Mouse (Mus musculus): ENCODE measurements around the gene Adgrl3. TPM values are rescaled to one million over a fixed set of nuclear protein-coding genes. Genes with fewer than 3 reads are reported as not detected.

Gene Adgrl3
- polyA plus RNA-seq, 1 experiment from 2014 or later, result 20.4 TPM

DNA sequence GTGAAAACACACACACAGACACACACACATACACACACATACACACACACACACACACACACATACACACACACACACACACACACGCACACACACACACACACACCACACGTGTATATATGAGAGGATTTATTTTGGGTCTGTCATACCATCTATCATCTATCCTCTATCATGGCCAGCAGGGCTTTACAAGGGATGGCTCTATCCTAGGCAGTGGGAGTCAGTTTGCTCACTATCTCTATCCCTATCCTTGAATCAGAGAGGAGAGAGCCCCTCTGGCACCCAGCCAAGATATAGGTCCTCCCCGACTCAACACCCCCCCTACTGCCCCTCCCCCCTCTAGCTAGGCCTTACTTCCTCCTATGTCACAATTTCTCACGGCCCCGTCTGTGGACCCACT is 625.6 kb downstream of the Adgrl3 start:
- Histone ChIP-seq H3K27ac (no peak overlapping the region), H3K4me2 (no peak overlapping the region), H3K9ac (no peak overlapping the region), H3K4me1 (no peaks in the 10 kb centered on the region), H3K9me3 (replicated peaks) (no peaks in the 10 kb centered on the region), H3K36me3 (no peaks in the 10 kb centered on the region), H3K27me3 (no peaks in the 10 kb centered on the region), H3K4me3 (replicated peaks) (no peak overlapping the region)
- ATAC-seq (replicated peaks; ENCODE audit: low FRiP score), result no peak
- WGBS, result 77% methylated on average over 5 of the region's 5 CpGs

GRCm38 (mm10) chr5:81653941-81654340 is 634.0 kb downstream of the Adgrl3 start:
- ATAC-seq (replicated peaks; ENCODE audit: low FRiP score), result no peak
- no peak overlapping the region for H3K27ac ChIP-seq
- WGBS, result 60% methylated on average over 2 of the region's 2 CpGs
- H3K4me1 ChIP-seq, result no peaks in the 10 kb centered on the region
- no peak overlapping the region for H3K4me3 ChIP-seq (replicated peaks)
- H3K9ac ChIP-seq, result no peak overlapping the region
- no peaks in the 10 kb centered on the region for H3K36me3 ChIP-seq
- H3K4me2 ChIP-seq, result no peak overlapping the region
- no peaks in the 10 kb centered on the region for H3K27me3 ChIP-seq
- H3K9me3 ChIP-seq (replicated peaks), result no peaks in the 10 kb centered on the region

GRCm38 (mm10) chr5:81661611-81662390 is 641.9 kb downstream of the Adgrl3 start:
- H3K27ac ChIP-seq, result no peak overlapping the region
- no peaks in the 10 kb centered on the region for H3K27me3 ChIP-seq
- ATAC-seq (replicated peaks; ENCODE audit: low FRiP score), result no peak
- no peaks in the 10 kb centered on the region for H3K4me1 ChIP-seq
- H3K36me3 ChIP-seq, result no peaks in the 10 kb centered on the region
- peaks cover 3% of the 10 kb centered on the region; the same call in 1 of the 2 replicates for H3K9me3 ChIP-seq (replicated peaks)
- WGBS, result 51% methylated on average over 6 of the region's 6 CpGs
- H3K4me3 ChIP-seq (replicated peaks), result no peak overlapping the region
- H3K4me2 ChIP-seq, result no peak overlapping the region
- H3K9ac ChIP-seq, result no peak overlapping the region

- Histone ChIP-seq H3K27ac (no peak overlapping the region), H3K27me3 (no peaks in the 10 kb centered on the region), H3K36me3 (no peaks in the 10 kb centered on the region), H3K4me2 (no peak overlapping the region), H3K9ac (no peak overlapping the region), H3K9me3 (replicated peaks) (peaks cover 4% of the 10 kb centered on the region; the same call in 1 of the 2 replicates), H3K4me3 (replicated peaks) (no peak overlapping the region), H3K4me1 (no peaks in the 10 kb centered on the region)
- ATAC-seq (replicated peaks; ENCODE audit: low FRiP score), result no peak
- WGBS, result 44% methylated on average over 4 of the region's 4 CpGs
These were observed 651.1 kb downstream of the Adgrl3 start for GRCm38 (mm10) chr5:81671025-81671424.

- H3K27me3 ChIP-seq, result no peaks in the 10 kb centered on the region
- H3K36me3 ChIP-seq, result no peaks in the 10 kb centered on the region
- H3K4me3 ChIP-seq (replicated peaks), result no peak overlapping the region
- no peak overlapping the region for H3K4me2 ChIP-seq
- no peaks in the 10 kb centered on the region for H3K4me1 ChIP-seq
- H3K27ac ChIP-seq, result no peak overlapping the region
- no peak overlapping the region for H3K9ac ChIP-seq
- 76% methylated on average over 4 of the region's 4 CpGs for WGBS
- ATAC-seq (replicated peaks; ENCODE audit: low FRiP score), result no peak
- no peaks in the 10 kb centered on the region for H3K9me3 ChIP-seq (replicated peaks)
These were observed 654.5 kb downstream of the Adgrl3 start for GRCm38 (mm10) chr5:81674275-81674974.

DNA sequence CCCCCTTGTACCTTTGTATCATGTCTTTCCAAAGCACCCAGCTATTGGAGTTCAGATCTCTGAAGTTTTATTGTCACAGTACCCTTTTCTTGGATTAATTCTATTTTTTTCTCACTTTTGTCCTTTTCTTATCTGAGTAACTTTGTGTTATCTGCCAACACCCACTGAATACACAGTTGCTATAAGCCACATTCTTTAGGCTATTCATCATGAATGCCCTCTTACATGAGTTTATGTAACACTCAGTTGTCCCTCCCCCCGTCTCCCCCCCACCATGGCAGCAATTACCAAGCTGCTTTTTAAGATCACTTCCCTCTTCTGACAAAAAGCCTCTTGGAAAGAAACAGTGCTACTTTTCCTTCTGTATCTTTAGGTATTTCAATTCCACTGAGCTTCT is 655.0 kb downstream of the Adgrl3 start:
- Histone ChIP-seq H3K27me3 (no peaks in the 10 kb centered on the region), H3K36me3 (no peaks in the 10 kb centered on the region), H3K4me1 (no peaks in the 10 kb centered on the region), H3K4me2 (no peak overlapping the region), H3K9me3 (replicated peaks) (no peaks in the 10 kb centered on the region), H3K27ac (no peak overlapping the region), H3K4me3 (replicated peaks) (no peak overlapping the region), H3K9ac (no peak overlapping the region)
- no peak for ATAC-seq (replicated peaks; ENCODE audit: low FRiP score)
- 86% methylated on average over 1 of the region's 1 CpGs for WGBS

- no peaks in the 10 kb centered on the region for H3K27me3 ChIP-seq
These were observed 657.0 kb downstream of the Adgrl3 start for GRCm38 (mm10) chr5:81676896-81677295.

GRCm38 (mm10) chr5:81686206-81686605 is 666.3 kb downstream of the Adgrl3 start:
- Histone ChIP-seq H3K36me3 (no peaks in the 10 kb centered on the region), H3K4me2 (no peak overlapping the region), H3K27ac (no peak overlapping the region), H3K4me1 (no peaks in the 10 kb centered on the region), H3K9ac (no peak overlapping the region), H3K9me3 (replicated peaks) (no peaks in the 10 kb centered on the region), H3K27me3 (no peaks in the 10 kb centered on the region), H3K4me3 (replicated peaks) (no peak overlapping the region)
- 67% methylated on average over 3 of the region's 3 CpGs for WGBS
- ATAC-seq (replicated peaks; ENCODE audit: low FRiP score), result no peak

More at GRCm38 (mm10) chr5:81676896-81677295, 657.0 kb downstream of the Adgrl3 start:
- H3K4me3 ChIP-seq (replicated peaks), result no peak overlapping the region
- no peak for ATAC-seq (replicated peaks; ENCODE audit: low FRiP score)
- no peak overlapping the region for H3K27ac ChIP-seq
- H3K4me2 ChIP-seq, result no peak overlapping the region
- WGBS, result 93% methylated on average over 1 of the region's 1 CpGs
- H3K4me1 ChIP-seq, result no peaks in the 10 kb centered on the region
- no peak overlapping the region for H3K9ac ChIP-seq
- no peaks in the 10 kb centered on the region for H3K9me3 ChIP-seq (replicated peaks)
- H3K36me3 ChIP-seq, result no peaks in the 10 kb centered on the region

DNA sequence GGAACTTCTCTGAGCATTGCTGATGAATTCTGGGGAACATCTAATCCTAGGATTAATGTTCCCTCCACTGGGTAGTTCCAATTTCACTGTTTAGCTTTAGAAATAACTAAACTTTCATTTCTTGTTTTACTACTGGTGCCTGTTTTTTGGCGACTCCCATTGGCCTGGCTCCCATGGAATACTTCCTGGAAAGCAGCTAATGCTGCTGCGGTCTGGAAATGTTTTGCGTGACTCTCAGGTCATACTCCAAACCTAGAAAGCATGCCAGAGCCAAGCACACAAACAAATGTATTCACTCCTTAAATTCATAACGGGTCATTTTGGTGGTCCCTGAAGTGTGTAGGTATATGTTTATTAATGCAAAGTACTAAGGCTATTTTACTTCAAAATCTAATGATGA is 666.9 kb downstream of the Adgrl3 start:
- no peak for ATAC-seq (replicated peaks; ENCODE audit: low FRiP score)
- no peak overlapping the region for H3K4me2 ChIP-seq
- H3K4me3 ChIP-seq (replicated peaks), result no peak overlapping the region
- 73% methylated on average over 4 of the region's 4 CpGs for WGBS
- no peaks in the 10 kb centered on the region for H3K9me3 ChIP-seq (replicated peaks)
- H3K36me3 ChIP-seq, result no peaks in the 10 kb centered on the region
- H3K9ac ChIP-seq, result no peak overlapping the region
- H3K4me1 ChIP-seq, result no peaks in the 10 kb centered on the region
- no peaks in the 10 kb centered on the region for H3K27me3 ChIP-seq
- H3K27ac ChIP-seq, result no peak overlapping the region

DNA sequence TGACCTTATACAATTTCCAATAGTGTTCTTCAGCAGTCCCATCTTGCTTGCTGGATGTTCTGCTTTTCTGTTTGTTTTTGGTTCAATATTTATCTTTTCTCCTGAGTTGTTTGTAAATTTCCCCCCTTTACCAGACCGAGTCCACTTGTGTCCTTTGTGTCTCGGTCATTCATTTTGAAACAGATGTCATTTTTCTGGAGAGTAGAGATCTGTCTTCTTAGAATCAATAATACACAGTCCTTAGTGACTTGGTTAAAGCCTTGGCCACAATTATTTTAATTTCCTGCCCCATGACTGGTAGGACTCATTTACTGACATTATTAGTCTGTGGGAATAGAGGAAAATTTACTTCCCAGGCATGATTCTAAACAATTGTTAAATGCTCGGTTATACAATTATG is 709.7 kb downstream of the Adgrl3 start:
- H3K4me3 ChIP-seq (replicated peaks), result no peak overlapping the region
- no peak overlapping the region for H3K9ac ChIP-seq
- H3K9me3 ChIP-seq (replicated peaks), result no peaks in the 10 kb centered on the region
- ATAC-seq (replicated peaks; ENCODE audit: low FRiP score), result no peak
- no peak overlapping the region for H3K27ac ChIP-seq
- no peaks in the 10 kb centered on the region for H3K4me1 ChIP-seq
- no peaks in the 10 kb centered on the region for H3K27me3 ChIP-seq
- H3K4me2 ChIP-seq, result no peak overlapping the region
- WGBS, result 73% methylated on average over 3 of the region's 3 CpGs
- no peaks in the 10 kb centered on the region for H3K36me3 ChIP-seq

- Histone ChIP-seq H3K36me3 (no peaks in the 10 kb centered on the region), H3K4me2 (no peak overlapping the region), H3K4me1 (peaks cover 7% of the 10 kb centered on the region), H3K4me3 (replicated peaks) (no peak overlapping the region), H3K27me3 (no peaks in the 10 kb centered on the region), H3K9me3 (replicated peaks) (no peaks in the 10 kb centered on the region), H3K27ac (no peak overlapping the region), H3K9ac (no peak overlapping the region)
- ATAC-seq (replicated peaks; ENCODE audit: low FRiP score), result no peak
- WGBS, result 27% methylated on average over 3 of the region's 3 CpGs
These were observed 716.1 kb downstream of the Adgrl3 start for GRCm38 (mm10) chr5:81736008-81736407.

- Histone ChIP-seq H3K36me3 (no peaks in the 10 kb centered on the region), H3K4me2 (no peak overlapping the region), H3K4me3 (replicated peaks) (no peak overlapping the region), H3K9me3 (replicated peaks) (no peaks in the 10 kb centered on the region), H3K9ac (no peak overlapping the region), H3K27ac (no peak overlapping the region), H3K27me3 (no peaks in the 10 kb centered on the region), H3K4me1 (peaks cover 7% of the 10 kb centered on the region)
- ATAC-seq (replicated peaks; ENCODE audit: low FRiP score), result peak; percentile 85
- WGBS, result 21% methylated on average over 3 of the region's 3 CpGs
These were observed 718.5 kb downstream of the Adgrl3 start for GRCm38 (mm10) chr5:81738286-81739032.

Measured in kidney, embryonic 15.5 days (tissue).